Mouse (Mus musculus) heart, embryonic 15.5 days (tissue): Measurements from ENCODE around the gene Grk6. TPM values are rescaled to one million over a fixed set of nuclear protein-coding genes. Genes with fewer than 3 reads are reported as not detected.

Experiments
- ATAC-seq: fragments of 200-750 bp; cut with Nextera tagmentation; replicated peaks from 2 replicates; pipeline ENCODE4 v1.8.0; 2017; ENCODE audit warnings: low read depth, moderate TSS enrichment; ENCODE audit not compliant: insufficient number of reproducible peaks, insufficient read depth, low FRiP score
- H3K27ac ChIP-seq: fragments of 300-500 bp; sonication (generic); 2 replicates; pipeline ENCODE4 v1.5.1; 2015; ENCODE audit warnings: mild to moderate bottlenecking, inconsistent platforms
- H3K27me3 ChIP-seq: fragments of 300-500 bp; sonication (generic); 2 replicates; pipeline ENCODE4 v1.6.1; 2015; ENCODE audit warnings: inconsistent platforms
- H3K36me3 ChIP-seq: fragments of 300-500 bp; sonication (generic); 2 replicates; pipeline ENCODE4 v1.6.1; 2015; ENCODE audit warnings: mild to moderate bottlenecking, inconsistent platforms
- H3K4me1 ChIP-seq: fragments of 300-500 bp; sonication (generic); replicated peaks from 2 replicates; pipeline ENCODE4 v1.6.1; 2015; ENCODE audit warnings: inconsistent platforms
- H3K4me2 ChIP-seq: fragments of 300-500 bp; sonication (generic); 2 replicates; pipeline ENCODE4 v1.6.1; 2015; ENCODE audit warnings: inconsistent platforms, mild to moderate bottlenecking, moderate library complexity
- H3K4me3 ChIP-seq: fragments of 300-500 bp; sonication (generic); 2 replicates; pipeline ENCODE4 v1.5.1; 2015; ENCODE audit warnings: mild to moderate bottlenecking, inconsistent platforms
- H3K9ac ChIP-seq: fragments of 300-500 bp; sonication (generic); 2 replicates; pipeline ENCODE4 v1.6.1; 2015; ENCODE audit warnings: mild to moderate bottlenecking, inconsistent platforms
- H3K9me3 ChIP-seq: fragments of 300-500 bp; sonication (generic); replicated peaks from 2 replicates; pipeline ENCODE4 v1.6.1; 2016; ENCODE audit warnings: inconsistent platforms
- WGBS: fragments of 180-500 bp; shearing (Covaris S2); methylation state at CpG from one replicate; pipeline ENCODE4 v1.1.7; 2015; ENCODE audit warnings: mixed read lengths; 5-methylcytosine and 5-hydroxymethylcytosine counted together
- polyA plus RNA-seq: library from polyadenylated mRNA; unstranded; fragments of >200 nt; fragmentation: Nextera tagmentation; extraction: Ambion mirVana; gene quantifications from 2 replicates; pipeline ENCODE4 v1.2.1, GENCODE M21; 2015

Gene Grk6
- polyA plus RNA-seq, 1 experiment from 2014 or later = 15.5 TPM

GRCm38 (mm10) chr13:55449679-55450441 is 5.0 kb downstream of the Grk6 start:
- H3K27me3 ChIP-seq = no peaks in the 10 kb centered on the region
- peaks cover 35% of the 10 kb centered on the region for H3K36me3 ChIP-seq
- ATAC-seq = no peak
- peaks cover 55% of the 10 kb centered on the region for H3K4me1 ChIP-seq
- H3K9ac ChIP-seq = no peak overlapping the region
- no peak overlapping the region for H3K4me3 ChIP-seq
- no peak overlapping the region for H3K4me2 ChIP-seq
- H3K27ac ChIP-seq = peak overlapping the region; percentile 73
- 88% methylated on average over 17 of the region's 17 CpGs for WGBS
- no peaks in the 10 kb centered on the region for H3K9me3 ChIP-seq

GRCm38 (mm10) chr13:55450511-55450980 is 5.7 kb downstream of the Grk6 start:
- H3K27me3 ChIP-seq = no peaks in the 10 kb centered on the region
- H3K27ac ChIP-seq = peak overlapping the region; percentile 73
- WGBS = 58% methylated on average over 11 of the region's 11 CpGs
- H3K9ac ChIP-seq = no peak overlapping the region
- peak; percentile 76 for ATAC-seq
- peaks cover 55% of the 10 kb centered on the region for H3K4me1 ChIP-seq
- no peak overlapping the region for H3K4me3 ChIP-seq
- no peaks in the 10 kb centered on the region for H3K9me3 ChIP-seq
- peaks cover 35% of the 10 kb centered on the region for H3K36me3 ChIP-seq
- H3K4me2 ChIP-seq = no peak overlapping the region

- Histone ChIP-seq H3K27ac (peak overlapping the region; percentile 73), H3K4me3 (no peak overlapping the region), H3K4me2 (no peak overlapping the region), H3K27me3 (no peaks in the 10 kb centered on the region), H3K9me3 (no peaks in the 10 kb centered on the region), H3K4me1 (peaks cover 48% of the 10 kb centered on the region), H3K9ac (no peak overlapping the region), H3K36me3 (peaks cover 40% of the 10 kb centered on the region)
- ATAC-seq = no peak
- WGBS = 88% methylated on average over 10 of the region's 10 CpGs
Measured at GRCm38 (mm10) chr13:55451296-55451695, 6.4 kb downstream of the Grk6 start.

- Histone ChIP-seq H3K9ac (no peak overlapping the region), H3K4me1 (peaks cover 42% of the 10 kb centered on the region), H3K9me3 (no peaks in the 10 kb centered on the region), H3K4me2 (no peak overlapping the region), H3K27ac (no peak overlapping the region), H3K27me3 (no peaks in the 10 kb centered on the region), H3K36me3 (peaks cover 46% of the 10 kb centered on the region), H3K4me3 (no peak overlapping the region)
- WGBS = 91% methylated on average over 16 of the region's 16 CpGs
- no peak for ATAC-seq
Measured at GRCm38 (mm10) chr13:55451785-55452549, 7.1 kb downstream of the Grk6 start.

GRCm38 (mm10) chr13:55462965-55463364 is 18.1 kb downstream of the Grk6 start:
- no peak overlapping the region for H3K27ac ChIP-seq
- no peaks in the 10 kb centered on the region for H3K9me3 ChIP-seq
- H3K27me3 ChIP-seq = peaks cover 47% of the 10 kb centered on the region
- no peak for ATAC-seq
- no peak overlapping the region for H3K4me3 ChIP-seq
- H3K9ac ChIP-seq = no peak overlapping the region
- no peak overlapping the region for H3K4me2 ChIP-seq
- H3K36me3 ChIP-seq = peaks cover 28% of the 10 kb centered on the region
- WGBS = 63% methylated on average over 2 of the region's 2 CpGs
- H3K4me1 ChIP-seq = peaks cover 14% of the 10 kb centered on the region

- H3K9me3 ChIP-seq = no peaks in the 10 kb centered on the region
- peaks cover 25% of the 10 kb centered on the region for H3K36me3 ChIP-seq
- peak overlapping the region; percentile 59 for H3K4me3 ChIP-seq
- H3K4me2 ChIP-seq = peak overlapping the region; percentile 93
- WGBS = 16% methylated on average over 14 of the region's 14 CpGs
- peak overlapping the region; percentile 59 for H3K9ac ChIP-seq
- no peak overlapping the region for H3K27ac ChIP-seq
- H3K27me3 ChIP-seq = peaks cover 53% of the 10 kb centered on the region
- H3K4me1 ChIP-seq = peaks cover 14% of the 10 kb centered on the region
- no peak for ATAC-seq
Measured at GRCm38 (mm10) chr13:55463399-55464026, 18.6 kb downstream of the Grk6 start.

- H3K27ac ChIP-seq = no peak within 1 kb of the TSS
- WGBS = under 1% methylated on average over 70 of the region's 84 CpGs
- peak; percentile 45 for ATAC-seq
Measured at GRCm38 (mm10) chr13:55464027-55464884, 19.4 kb downstream of the Grk6 start, which contains the start of gene Prr7. Gene Prr7 (plus strand): TSS chr13:55464267.

GRCm38 (mm10) chr13:55465184-55465583 is 20.3 kb downstream of the Grk6 start:
- Histone ChIP-seq H3K9me3 (no peaks in the 10 kb centered on the region), H3K27ac (no peak overlapping the region), H3K4me3 (no peak overlapping the region), H3K27me3 (peaks cover 69% of the 10 kb centered on the region), H3K9ac (no peak overlapping the region), H3K36me3 (peaks cover 9% of the 10 kb centered on the region; the same call in 1 of the 2 replicates), H3K4me2 (no peak overlapping the region), H3K4me1 (peaks cover 14% of the 10 kb centered on the region)
- 29% methylated on average over 3 of the region's 3 CpGs for WGBS
- ATAC-seq = no peak

More at GRCm38 (mm10) chr13:55464027-55464884, 19.4 kb downstream of the Grk6 start, which contains the start of gene Prr7:
- no peaks in the 10 kb centered on the region for H3K9me3 ChIP-seq
- peak within 1 kb of the TSS; percentile 59 for H3K9ac ChIP-seq
- H3K4me2 ChIP-seq = peak within 1 kb of the TSS; percentile 93
- H3K27me3 ChIP-seq = peaks cover 59% of the 10 kb centered on the region
- peaks cover 14% of the 10 kb centered on the region for H3K4me1 ChIP-seq
- H3K4me3 ChIP-seq = peak within 1 kb of the TSS; percentile 59
- peaks cover 18% of the 10 kb centered on the region for H3K36me3 ChIP-seq

- no peak for ATAC-seq
- Histone ChIP-seq H3K4me3 (no peak overlapping the region), H3K9ac (no peak overlapping the region), H3K27ac (no peak overlapping the region), H3K4me1 (peaks cover 17% of the 10 kb centered on the region), H3K36me3 (peaks cover 6% of the 10 kb centered on the region; the same call in 1 of the 2 replicates), H3K27me3 (peaks cover 76% of the 10 kb centered on the region), H3K9me3 (no peaks in the 10 kb centered on the region), H3K4me2 (no peak overlapping the region)
- WGBS = 61% methylated on average over 5 of the region's 5 CpGs
Measured at GRCm38 (mm10) chr13:55465830-55466440, 21.1 kb downstream of the Grk6 start.

- Histone ChIP-seq H3K27me3 (peaks cover 81% of the 10 kb centered on the region), H3K36me3 (no peaks in the 10 kb centered on the region), H3K27ac (no peak overlapping the region), H3K4me3 (no peak overlapping the region), H3K9me3 (no peaks in the 10 kb centered on the region), H3K4me1 (peaks cover 37% of the 10 kb centered on the region), H3K4me2 (no peak overlapping the region), H3K9ac (no peak overlapping the region)
- ATAC-seq = no peak
- WGBS = 39% methylated on average over 13 of the region's 13 CpGs
Measured at GRCm38 (mm10) chr13:55468851-55469560, 24.1 kb downstream of the Grk6 start.
